ENCODE assay signal across 9 mouse cellular contexts in the genomic region with DNA sequence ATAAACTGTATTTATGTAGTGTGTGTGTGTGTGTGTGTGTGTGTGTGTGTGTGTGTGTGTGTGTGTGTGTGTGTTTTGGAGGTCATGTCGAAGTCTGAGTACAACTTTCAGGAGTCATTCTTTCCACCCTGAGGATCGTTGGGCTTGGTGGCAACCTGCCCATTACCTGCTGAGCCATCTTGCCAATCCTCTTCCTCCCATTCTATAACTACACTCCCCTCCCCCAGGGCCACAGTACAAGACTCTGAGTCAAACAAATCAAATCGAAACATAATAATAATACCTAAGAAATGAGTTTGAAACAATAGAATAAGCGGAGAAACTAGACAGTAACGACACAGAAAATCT. TPM values are rescaled to one million over a fixed set of nuclear protein-coding genes. Genes with fewer than 3 reads are reported as not detected.
DNase-seq lines count a peak whose midpoint lies in the region; ATAC-seq and TF ChIP-seq lines count a peak whose summit lies in the region.
"Had no signal": no experiment of that assay in that cellular context is flagged by ENCODE, and none has a peak within 500 bp of the region (broad histone marks: within the 10 kb centered on the region; RNA-seq: fewer than 3 reads in every experiment).

No protein-coding gene starts in this region.

- no peak overlapping the region for H3K27ac ChIP-seq in forebrain, embryonic 12.5 days
- H3K27ac ChIP-seq in forebrain, embryonic 10.5 days = no peak overlapping the region
- no peak overlapping the region for H3K27ac ChIP-seq in liver, embryonic 13.5 days
- no peak overlapping the region for H3K27ac ChIP-seq in liver, postnatal 0 days (ENCODE audit: low read depth)
- H3K27ac ChIP-seq in embryonic facial prominence, embryonic 14.5 days (replicated peaks; ENCODE audit: low read depth, low read length) = no peak overlapping the region
- H3K27ac ChIP-seq in midbrain, embryonic 14.5 days (replicated peaks; ENCODE audit: low read depth, low read length) = 0 out of 2 replicates have a peak overlapping the region, but pooled peaks have one; percentile 86

- 65% methylated on average over 5 of the region's 5 CpGs for WGBS in forebrain, embryonic 12.5 days
- 74% methylated on average over 5 of the region's 5 CpGs for WGBS in forebrain, embryonic 10.5 days
- WGBS in liver, embryonic 13.5 days (ENCODE audit: insufficient replicate concordance) = 58% methylated on average over 5 of the region's 5 CpGs
- 66% methylated on average over 5 of the region's 5 CpGs for WGBS in liver, postnatal 0 days (ENCODE audit: insufficient replicate concordance)
- WGBS in embryonic facial prominence, embryonic 14.5 days = 62% methylated on average over 5 of the region's 5 CpGs
- WGBS in midbrain, embryonic 14.5 days = 71% methylated on average over 5 of the region's 5 CpGs

- H3K9ac ChIP-seq in forebrain, embryonic 12.5 days = no peak overlapping the region
- H3K9ac ChIP-seq in liver, embryonic 13.5 days = no peak overlapping the region
- no peak overlapping the region for H3K9ac ChIP-seq in liver, postnatal 0 days (replicated peaks)
- no peak overlapping the region for H3K9ac ChIP-seq in embryonic facial prominence, embryonic 14.5 days (ENCODE audit: low read depth, low read length)
- no peak overlapping the region; the same call in 1 of the 2 replicates for H3K9ac ChIP-seq in midbrain, embryonic 14.5 days (replicated peaks; ENCODE audit: low read length)

- TF ChIP-seq CTCF in liver, postnatal 0 days (IDR thresholded peaks at IDR 0.05; ENCODE audit: low read depth) = no peak

- H3K36me3 ChIP-seq in forebrain, embryonic 12.5 days (replicated peaks) = no peaks in the 10 kb centered on the region
- 0 out of 2 replicates have a peak, but pooled peaks cover 3% of the 10 kb centered on the region for H3K36me3 ChIP-seq in forebrain, embryonic 10.5 days (replicated peaks)
- H3K36me3 ChIP-seq in liver, embryonic 13.5 days = no peaks in the 10 kb centered on the region
- no peaks in the 10 kb centered on the region for H3K36me3 ChIP-seq in liver, postnatal 0 days (replicated peaks; ENCODE audit: insufficient read depth, low read length)
- H3K36me3 ChIP-seq in embryonic facial prominence, embryonic 14.5 days (ENCODE audit: control insufficient read depth, insufficient read depth, low read length) = peaks cover 5% of the 10 kb centered on the region; the same call in 1 of the 2 replicates
- 0 out of 2 replicates have a peak, but pooled peaks cover under 1% of the 10 kb centered on the region for H3K36me3 ChIP-seq in midbrain, embryonic 14.5 days (ENCODE audit: control insufficient read depth, insufficient read depth, low read length)

- H3K27me3 ChIP-seq in forebrain, embryonic 12.5 days = no peaks in the 10 kb centered on the region
- H3K27me3 ChIP-seq in forebrain, embryonic 10.5 days (ENCODE audit: poor library complexity, severe bottlenecking) = peaks cover 9% of the 10 kb centered on the region; the same call in 1 of the 2 replicates
- no peaks in the 10 kb centered on the region for H3K27me3 ChIP-seq in liver, embryonic 13.5 days
- H3K27me3 ChIP-seq in liver, postnatal 0 days (ENCODE audit: insufficient read depth, low read length) = no peaks in the 10 kb centered on the region
- no peaks in the 10 kb centered on the region for H3K27me3 ChIP-seq in embryonic facial prominence, embryonic 14.5 days (replicated peaks; ENCODE audit: control insufficient read depth, insufficient read depth, low read length)
- H3K27me3 ChIP-seq in midbrain, embryonic 14.5 days (ENCODE audit: control insufficient read depth, insufficient read depth, low read length) = no peaks in the 10 kb centered on the region

- H3K9me3 ChIP-seq in forebrain, embryonic 12.5 days = no peaks in the 10 kb centered on the region
- no peaks in the 10 kb centered on the region for H3K9me3 ChIP-seq in forebrain, embryonic 10.5 days
- H3K9me3 ChIP-seq in liver, embryonic 13.5 days (replicated peaks) = no peaks in the 10 kb centered on the region
- no peaks in the 10 kb centered on the region for H3K9me3 ChIP-seq in liver, postnatal 0 days (ENCODE audit: low read length)
- H3K9me3 ChIP-seq in embryonic facial prominence, embryonic 14.5 days (ENCODE audit: control insufficient read depth, low read length) = no peaks in the 10 kb centered on the region
- no peaks in the 10 kb centered on the region for H3K9me3 ChIP-seq in midbrain, embryonic 14.5 days (ENCODE audit: control insufficient read depth, low read length)

- DNase-seq in forebrain, embryonic 10.5 days (ENCODE audit: extremely low spot score, low spot score) = no peak
- no peak for DNase-seq in liver, embryonic 13.5 days
- DNase-seq in liver, postnatal 0 days = no peak
- no peak for DNase-seq in embryonic facial prominence, embryonic 14.5 days (ENCODE audit: low spot score)
- DNase-seq in midbrain, embryonic 14.5 days = no peak
- DNase-seq in gastrocnemius, adult 18-20 months (ENCODE audit: low spot score) = no peak
- no peak for DNase-seq in ovary, postnatal 14 days (ENCODE audit: low spot score)

- no peak for TF ChIP-seq EP300 in liver, postnatal 0 days (IDR thresholded peaks at IDR 0.05; ENCODE audit: low read depth)

- ATAC-seq in forebrain, embryonic 12.5 days (ENCODE audit: low FRiP score) = no peak
- ATAC-seq in liver, embryonic 13.5 days (ENCODE audit: low read depth) = no peak
- no peak for ATAC-seq in liver, postnatal 0 days
- no peak for ATAC-seq in embryonic facial prominence, embryonic 14.5 days (ENCODE audit: low read depth)
- no peak for ATAC-seq in midbrain, embryonic 14.5 days (ENCODE audit: low FRiP score, low TSS enrichment)

- peaks cover 10% of the 10 kb centered on the region for H3K4me1 ChIP-seq in forebrain, embryonic 12.5 days
- peaks cover 19% of the 10 kb centered on the region for H3K4me1 ChIP-seq in forebrain, embryonic 10.5 days
- H3K4me1 ChIP-seq in liver, embryonic 13.5 days (replicated peaks) = peaks cover 16% of the 10 kb centered on the region
- H3K4me1 ChIP-seq in liver, postnatal 0 days (ENCODE audit: insufficient read depth) = peaks cover 5% of the 10 kb centered on the region; the same call in 1 of the 2 replicates
- 0 out of 2 replicates have a peak, but pooled peaks cover 2% of the 10 kb centered on the region for H3K4me1 ChIP-seq in embryonic facial prominence, embryonic 14.5 days (ENCODE audit: control insufficient read depth, insufficient read depth, low read length)
- no peaks in the 10 kb centered on the region; the same call in 1 of the 2 replicates for H3K4me1 ChIP-seq in midbrain, embryonic 14.5 days (ENCODE audit: control insufficient read depth, insufficient read depth, low read length)

- H3K4me2 ChIP-seq in forebrain, embryonic 12.5 days = no peak overlapping the region
- H3K4me2 ChIP-seq in liver, embryonic 13.5 days = peak overlapping the region; percentile 91
- H3K4me2 ChIP-seq in liver, postnatal 0 days (ENCODE audit: low read depth, low read length) = no peak overlapping the region
- peak overlapping the region; percentile 74 for H3K4me2 ChIP-seq in embryonic facial prominence, embryonic 14.5 days (ENCODE audit: low read depth, low read length)
- H3K4me2 ChIP-seq in midbrain, embryonic 14.5 days (ENCODE audit: low read length) = peak overlapping the region; percentile 68

- H3K4me3 ChIP-seq in forebrain, embryonic 12.5 days (replicated peaks) = peak overlapping the region; percentile 67; the same call in 1 of the 2 replicates
- H3K4me3 ChIP-seq in forebrain, embryonic 10.5 days = no peak overlapping the region
- H3K4me3 ChIP-seq in liver, embryonic 13.5 days (replicated peaks) = no peak overlapping the region; the same call in 1 of the 2 replicates
- H3K4me3 ChIP-seq in liver, postnatal 0 days (ENCODE audit: low read depth, low read length) = no peak overlapping the region
- peak overlapping the region; percentile 78; the same call in 1 of the 2 replicates for H3K4me3 ChIP-seq in embryonic facial prominence, embryonic 14.5 days (ENCODE audit: low read depth, low read length)
- H3K4me3 ChIP-seq in midbrain, embryonic 14.5 days (replicated peaks; ENCODE audit: low read depth, low read length) = peak overlapping the region; percentile 70; the same call in 1 of the 2 replicates

RNA-seq across cellular contexts. Expression of gene Bbs7, which starts 0.6 kb away (rescaled TPM):
- polyA plus RNA-seq in forebrain, embryonic 12.5 days (2016; fragmentation: Nextera tagmentation; extraction: Ambion mirVana) = 19.6 and 20.9 TPM in 2 replicates
- polyA plus RNA-seq in forebrain, embryonic 10.5 days (2016; fragmentation: Nextera tagmentation; extraction: Ambion mirVana) = 18.0 and 20.3 TPM in 2 replicates
- 9.0 and 9.7 TPM in 2 replicates for polyA plus RNA-seq in liver, embryonic 13.5 days (2015; fragmentation: Nextera tagmentation; extraction: Ambion mirVana)
- polyA plus RNA-seq in liver, postnatal 0 days (2015; fragmentation: Nextera tagmentation; extraction: Ambion mirVana) = 3.4 and 3.9 TPM in 2 replicates
- polyA plus RNA-seq in embryonic facial prominence, embryonic 14.5 days (2014; fragmentation: Nextera tagmentation; extraction: Ambion mirVana) = 14.9 and 15.5 TPM in 2 replicates
- 14.2 and 21.6 TPM in 2 replicates for polyA plus RNA-seq in midbrain, embryonic 14.5 days (2014; fragmentation: Nextera tagmentation; extraction: Ambion mirVana)
- total RNA-seq in gastrocnemius, adult 18-20 months (2021) = 1 to 10 TPM; 7.5 to 10.0 TPM

RNA-seq across cellular contexts. Expression of gene Ccna2, which starts 41.9 kb away (rescaled TPM):
- 244 and 260 TPM in 2 replicates for polyA plus RNA-seq in forebrain, embryonic 12.5 days (2016; fragmentation: Nextera tagmentation; extraction: Ambion mirVana)
- 272 and 276 TPM in 2 replicates for polyA plus RNA-seq in forebrain, embryonic 10.5 days (2016; fragmentation: Nextera tagmentation; extraction: Ambion mirVana)
- 240 and 308 TPM in 2 replicates for polyA plus RNA-seq in liver, embryonic 13.5 days (2015; fragmentation: Nextera tagmentation; extraction: Ambion mirVana)
- 93.0 and 96.3 TPM in 2 replicates for polyA plus RNA-seq in liver, postnatal 0 days (2015; fragmentation: Nextera tagmentation; extraction: Ambion mirVana)
- polyA plus RNA-seq in embryonic facial prominence, embryonic 14.5 days (2014; fragmentation: Nextera tagmentation; extraction: Ambion mirVana) = 159 and 177 TPM in 2 replicates
- polyA plus RNA-seq in midbrain, embryonic 14.5 days (2014; fragmentation: Nextera tagmentation; extraction: Ambion mirVana) = 24.7 and 55.1 TPM in 2 replicates
- total RNA-seq in gastrocnemius, adult 18-20 months (2021) = not detected
- total RNA-seq: neutrophil, adult 5-6 weeks had no signal

Comparison
In these comparisons a context has a peak if more than half of its experiments do, and no peak if none do; other contexts are left out.
1. H3K4me2 ChIP-seq: peak in liver, embryonic 13.5 days (single experiment), embryonic facial prominence, embryonic 14.5 days (single experiment) and midbrain, embryonic 14.5 days (single experiment); none in forebrain, embryonic 12.5 days (single experiment) and liver, postnatal 0 days (single experiment).
2. H3K4me3 ChIP-seq: peak in forebrain, embryonic 12.5 days (single experiment), embryonic facial prominence, embryonic 14.5 days (single experiment) and midbrain, embryonic 14.5 days (single experiment); none in forebrain, embryonic 10.5 days (single experiment), liver, embryonic 13.5 days (single experiment) and liver, postnatal 0 days (single experiment).